Mouse (Mus musculus) CH12.LX (cell line): ENCODE measurements around the gene Frg2f1. TPM values are rescaled to one million over a fixed set of nuclear protein-coding genes. Genes with fewer than 3 reads are reported as not detected.

Experiments
- DNase-seq: peaks from one replicate; pipeline ENCODE4 v3.0.0-alpha.2; 2013; ENCODE audit errors: extremely low read depth
- H3K27ac ChIP-seq: 2 replicates; pipeline ENCODE4 v1.5.1; 2012; ENCODE audit warnings: low read depth, mild to moderate bottlenecking, control low read depth, moderate library complexity; ENCODE audit not compliant: insufficient read depth
- H3K27me3 ChIP-seq: replicated peaks from 2 replicates; pipeline ENCODE3; 2012; ENCODE audit warnings: inconsistent platforms
- H3K36me3 ChIP-seq, 2 experiments: replicated peaks in 1 of 2; 2 replicates each; pipeline versions ENCODE3 to v1.6.1; 2012; ENCODE audit warnings: inconsistent platforms in 1 of 2, low read length in 1 of 2, mild to moderate bottlenecking in 1 of 2, mixed read lengths in 1 of 2, moderate library complexity in 1 of 2; ENCODE audit not compliant: control insufficient read depth in 1 of 2, insufficient read depth in 1 of 2
- H3K4me1 ChIP-seq, 2 experiments: 2 replicates each; pipeline ENCODE4 v1.6.1; 2012; ENCODE audit warnings: inconsistent platforms in 1 of 2, moderate library complexity in 1 of 2; ENCODE audit not compliant: insufficient read depth in 2 of 2, control insufficient read depth in 1 of 2
- H3K4me2 ChIP-seq: 2 replicates; pipeline ENCODE4 v1.6.1; 2012; ENCODE audit warnings: low read depth, mild to moderate bottlenecking, control low read depth; ENCODE audit not compliant: poor library complexity, insufficient read depth, severe bottlenecking
- H3K4me3 ChIP-seq, 3 experiments: fragments of 150-350 bp in 1 of 3; sonication (generic) in 1 of 3; replicated peaks in 1 of 3; 2 replicates each; pipeline versions ENCODE3 to v1.5.1; 2011 to 2012; ENCODE audit warnings: low read depth in 2 of 3, low read length in 2 of 3, mild to moderate bottlenecking in 2 of 3, moderate library complexity in 2 of 3, control low read depth in 1 of 3, improper control_type of control experiment in 1 of 3, inconsistent platforms in 1 of 3, mixed read lengths in 1 of 3; ENCODE audit not compliant: poor library complexity in 1 of 3
- H3K79me2 ChIP-seq: replicated peaks from 2 replicates; pipeline ENCODE4 v1.6.1; 2012; ENCODE audit warnings: mild to moderate bottlenecking, moderate library complexity; ENCODE audit not compliant: control insufficient read depth, poor library complexity, insufficient read depth, severe bottlenecking; ENCODE audit errors: extremely low read depth
- H3K9ac ChIP-seq: 2 replicates; pipeline ENCODE4 v1.6.1; 2012; ENCODE audit warnings: low read depth, mild to moderate bottlenecking, control low read depth, moderate library complexity; ENCODE audit not compliant: insufficient read depth
- H3K9me3 ChIP-seq: replicated peaks from 2 replicates; pipeline ENCODE3; 2012; ENCODE audit warnings: low read length, inconsistent platforms, mixed read lengths
- BHLHE40 ChIP-seq: IDR thresholded peaks from 2 replicates; pipeline ENCODE4 v1.6.1; 2011; ENCODE audit warnings: mild to moderate bottlenecking, low read depth, low read length, improper control_type of control experiment
- CHD1 ChIP-seq: IDR thresholded peaks from 2 replicates; pipeline ENCODE4 v1.6.1; 2012; ENCODE audit warnings: low read depth, low read length, improper control_type of control experiment, inconsistent platforms
- CHD2 ChIP-seq: IDR thresholded peaks from 2 replicates; pipeline ENCODE4 v1.6.1; 2011; ENCODE audit warnings: low read length, improper control_type of control experiment
- CTCF ChIP-seq, 2 experiments: IDR thresholded peaks in 1 of 2; conservative IDR thresholded peaks in 1 of 2; 2 replicates each; pipeline ENCODE4 v1.5.1; 2011 to 2012; ENCODE audit warnings: low read depth in 2 of 2, low read length in 2 of 2, improper control_type of control experiment in 1 of 2, inconsistent platforms in 1 of 2, mild to moderate bottlenecking in 1 of 2, moderate library complexity in 1 of 2
- E2F4 ChIP-seq: IDR thresholded peaks from 2 replicates; pipeline ENCODE4 v1.6.1; 2011; ENCODE audit warnings: low read depth, low read length, improper control_type of control experiment; ENCODE audit not compliant: insufficient replicate concordance
- ELF1 ChIP-seq: IDR thresholded peaks from 2 replicates; pipeline ENCODE4 v1.6.1; 2014; ENCODE audit warnings: low read depth, mild to moderate bottlenecking, inconsistent platforms, low read length, improper control_type of control experiment
- GABPA ChIP-seq: IDR thresholded peaks from 2 replicates; pipeline ENCODE4 v1.6.1; 2012; ENCODE audit warnings: low read depth, low read length, improper control_type of control experiment, inconsistent platforms; ENCODE audit not compliant: insufficient replicate concordance
- HCFC1 ChIP-seq: IDR thresholded peaks from 2 replicates; pipeline ENCODE4 v1.6.1; 2012; ENCODE audit warnings: low read depth, mild to moderate bottlenecking, inconsistent platforms, low read length, improper control_type of control experiment
- IRF4 ChIP-seq: IDR thresholded peaks from 2 replicates; pipeline ENCODE4 v1.6.1; 2014; ENCODE audit warnings: low read depth, mild to moderate bottlenecking, inconsistent platforms, low read length, improper control_type of control experiment
- JUN ChIP-seq: IDR thresholded peaks from 2 replicates; pipeline ENCODE4 v1.6.1; 2011; ENCODE audit warnings: low read depth, mild to moderate bottlenecking, low read length, improper control_type of control experiment, moderate library complexity; ENCODE audit not compliant: insufficient read depth
- JUND ChIP-seq: conservative IDR thresholded peaks from 2 replicates; pipeline ENCODE4 v1.6.1; 2011; ENCODE audit warnings: low read depth, low read length, improper control_type of control experiment
- KAT2A ChIP-seq: IDR thresholded peaks from 2 replicates; pipeline ENCODE4 v1.6.1; 2012; ENCODE audit warnings: low read length, improper control_type of control experiment, inconsistent platforms; ENCODE audit not compliant: insufficient replicate concordance
- MAFK ChIP-seq: IDR thresholded peaks from 2 replicates; pipeline ENCODE4 v1.6.1; 2011; ENCODE audit warnings: low read length, improper control_type of control experiment; ENCODE audit not compliant: insufficient replicate concordance
- MAX ChIP-seq: IDR thresholded peaks from 2 replicates; pipeline ENCODE4 v1.6.1; 2011; ENCODE audit warnings: low read length, improper control_type of control experiment
- MAZ ChIP-seq: IDR thresholded peaks from 2 replicates; pipeline ENCODE4 v1.6.1; 2012; ENCODE audit warnings: low read depth, mild to moderate bottlenecking, inconsistent platforms, low read length, improper control_type of control experiment, moderate library complexity
- MEF2A ChIP-seq: IDR thresholded peaks from 2 replicates; pipeline ENCODE4 v1.6.1; 2014; ENCODE audit warnings: low read depth, mild to moderate bottlenecking, inconsistent platforms, low read length, improper control_type of control experiment, borderline replicate concordance
- MXI1 ChIP-seq: IDR thresholded peaks from 2 replicates; pipeline ENCODE4 v1.6.1; 2011; ENCODE audit warnings: mild to moderate bottlenecking, low read depth, low read length, improper control_type of control experiment
- MYC ChIP-seq: IDR thresholded peaks from 2 replicates; pipeline ENCODE4 v1.6.1; 2011; ENCODE audit warnings: low read depth, mild to moderate bottlenecking, improper control_type of control experiment, low read length
- PAX5 ChIP-seq: IDR thresholded peaks from 2 replicates; pipeline ENCODE4 v1.6.1; 2012; ENCODE audit warnings: low read length, inconsistent platforms, mixed read lengths
- POLR2A ChIP-seq: IDR thresholded peaks from 2 replicates; pipeline ENCODE4 v1.6.1; 2011; ENCODE audit warnings: low read depth, mild to moderate bottlenecking, improper control_type of control experiment, low read length
- POLR2AphosphoS2 ChIP-seq: IDR thresholded peaks from 2 replicates; pipeline ENCODE4 v1.6.1; 2011; ENCODE audit warnings: low read depth, low read length, improper control_type of control experiment
- RAD21 ChIP-seq: IDR thresholded peaks from 2 replicates; pipeline ENCODE4 v1.6.1; 2011; ENCODE audit warnings: low read depth, mild to moderate bottlenecking, low read length, improper control_type of control experiment, moderate library complexity
- SIN3A ChIP-seq: IDR thresholded peaks from 2 replicates; pipeline ENCODE4 v1.6.1; 2012; ENCODE audit warnings: low read length, improper control_type of control experiment, inconsistent platforms
- TBP ChIP-seq: conservative IDR thresholded peaks from 2 replicates; pipeline ENCODE4 v1.6.1; 2011; ENCODE audit warnings: low read depth, low read length, improper control_type of control experiment
- TCF12 ChIP-seq: IDR thresholded peaks from 2 replicates; pipeline ENCODE4 v1.6.1; 2014; ENCODE audit warnings: low read depth, mild to moderate bottlenecking, inconsistent platforms, low read length, improper control_type of control experiment
- UBTF ChIP-seq: IDR thresholded peaks from 2 replicates; pipeline ENCODE4 v1.6.1; 2012; ENCODE audit warnings: low read depth, mild to moderate bottlenecking, inconsistent platforms, low read length, improper control_type of control experiment, moderate library complexity
- USF1 ChIP-seq: IDR thresholded peaks from 2 replicates; pipeline ENCODE4 v1.6.1; 2014; ENCODE audit warnings: low read depth, mild to moderate bottlenecking, inconsistent platforms, low read length, improper control_type of control experiment
- USF2 ChIP-seq: conservative IDR thresholded peaks from 2 replicates; pipeline ENCODE4 v1.6.1; 2011; ENCODE audit warnings: low read depth, low read length, improper control_type of control experiment
- ZKSCAN1 ChIP-seq: IDR thresholded peaks from 2 replicates; pipeline ENCODE4 v1.6.1; 2012; ENCODE audit warnings: low read depth, inconsistent platforms, low read length, improper control_type of control experiment, borderline replicate concordance
- ZMIZ1 ChIP-seq: IDR thresholded peaks from 2 replicates; pipeline ENCODE4 v1.6.1; 2012; ENCODE audit warnings: low read depth, mild to moderate bottlenecking, inconsistent platforms, low read length, improper control_type of control experiment
- ZNF384 ChIP-seq: IDR thresholded peaks from 2 replicates; pipeline ENCODE4 v1.6.1; 2012; ENCODE audit warnings: low read depth, low read length, improper control_type of control experiment, inconsistent platforms
- dilution Hi-C: fragments of 300-500 bp; cut with MboI; formaldehyde crosslinking; loops from 2 replicates; pipeline ENCODE4 v1.14.3; 2020; ENCODE audit warnings: low sequenced_read_pairs; ENCODE audit not compliant: extremely low pct_unique_long_range_greater_than_20kb, extremely low pct_ligation_motif_present
- in situ Hi-C: fragments of 300-500 bp; cut with MboI; formaldehyde crosslinking; loops from 3 replicates; pipeline ENCODE4 v1.14.3; 2019; ENCODE audit warnings: low sequenced_read_pairs, low pct_ligation_motif_present, low pct_unique_long_range_greater_than_20kb, mixed read lengths
- polyA plus RNA-seq: library from polyadenylated mRNA; unstranded; fragments of >175 nt; gene quantifications from 2 replicates; pipeline ENCODE4 v1.2.1, GENCODE M21; 2012; ENCODE audit warnings: low read depth; ENCODE audit not compliant: insufficient read length
- total RNA-seq, 2 experiments: library from RNA; depleted of rRNA; stranded (reverse); fragments of 300-350 nt in 1 of 2; fragments of >200 nt in 1 of 2; gene quantifications; 2 replicates each; pipeline ENCODE4 v1.2.3; 2012 to 2014

Gene Frg2f1
- total and polyA plus RNA-seq, 3 experiments, result 3.5 to 4.4 (median 3.9) TPM

DNA sequence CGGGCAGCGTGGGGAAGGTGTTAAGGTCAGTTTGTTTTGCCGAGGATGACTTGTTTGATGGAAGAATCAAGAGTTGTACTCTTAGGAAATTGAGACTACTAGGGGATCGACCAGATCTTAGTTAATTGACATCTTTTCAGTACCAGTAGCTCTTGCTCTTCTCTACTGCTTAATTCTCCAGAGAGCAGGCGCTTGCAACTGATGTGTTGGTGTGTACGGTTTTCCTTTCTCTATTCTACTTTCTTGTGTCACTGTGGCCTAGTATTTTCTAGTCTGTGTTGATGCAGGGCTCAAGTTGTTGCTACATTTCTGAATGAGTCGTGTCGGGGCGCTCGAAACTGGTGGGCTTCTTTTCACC, 1.2 kb upstream of the Frg2f1 start:
- dilution Hi-C loops, result no loop called here
- Histone ChIP-seq H3K9me3 (no peaks in the 10 kb centered on the region), H3K9ac (peak overlapping the region; percentile 94), H3K27me3 (no peaks in the 10 kb centered on the region), H3K79me2 (peaks cover 47% of the 10 kb centered on the region), H3K27ac (no peak overlapping the region), H3K4me2 (peak overlapping the region; percentile 85), H3K4me3 (peak overlapping the region; percentile 82 to 100 (median 99)), H3K36me3 (peaks cover 0 to 2% of the 10 kb centered on the region in 2 experiments), H3K4me1 (peaks cover 0 to 51% of the 10 kb centered on the region in 2 experiments; a peak in 2 of 4 replicates)
- TF ChIP-seq ZMIZ1 (no peak), MYC (0 out of 2 replicates have a peak, but pooled peaks have one; percentile 2), ELF1 (no peak)
- in situ Hi-C loops, result no loop called here
- DNase-seq, result peak; percentile 17

DNA sequence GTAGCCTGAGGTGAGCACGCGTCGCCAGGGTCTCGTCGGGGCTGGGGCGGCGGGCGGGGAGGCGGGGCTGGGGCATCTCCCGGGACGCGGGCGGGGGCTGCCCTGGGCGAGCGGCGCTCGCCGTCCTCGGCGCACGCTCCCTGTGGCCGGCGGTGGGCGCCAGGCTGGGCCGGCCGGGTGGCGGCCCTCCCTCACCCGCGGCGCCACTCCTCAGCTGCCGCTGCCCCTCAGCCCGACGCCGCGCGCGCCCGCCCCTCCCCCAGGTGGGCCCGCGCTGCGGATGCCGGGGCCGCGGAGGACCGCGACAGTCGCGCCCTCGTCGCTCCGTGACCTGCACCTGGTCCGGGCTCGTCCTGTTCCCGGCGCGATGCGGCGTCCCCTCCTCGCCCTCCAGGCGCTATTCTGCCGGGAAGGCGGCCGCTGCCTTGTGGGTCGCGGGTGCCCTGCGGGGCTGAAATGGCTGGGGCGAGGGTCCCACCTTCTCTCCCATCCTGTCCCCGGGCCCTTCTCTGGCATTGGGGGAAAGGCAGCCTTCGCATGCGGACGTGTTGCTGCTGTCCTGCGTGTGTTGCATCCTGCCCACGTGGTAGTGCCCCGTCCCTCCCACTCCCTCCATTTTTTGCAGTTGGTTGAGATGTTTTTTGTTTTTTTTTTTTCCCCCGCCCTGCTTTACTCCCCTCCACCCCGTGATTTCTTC, 655 bp upstream of the Frg2f1 start:
- dilution Hi-C loops (no loop called here), in situ Hi-C loops (loop anchor here (10.0 kb wide), 2 partner anchors 105 to 295 kb away; no protein-coding TSS in a partner anchor)
- Histone ChIP-seq H3K4me2 (peak overlapping the region; percentile 85), H3K27me3 (no peaks in the 10 kb centered on the region), H3K27ac (peak overlapping the region; percentile 85), H3K9me3 (no peaks in the 10 kb centered on the region), H3K36me3 (peaks cover 0 to 2% of the 10 kb centered on the region in 2 experiments), H3K79me2 (peaks cover 43% of the 10 kb centered on the region), H3K4me1 (peaks cover 0 to 46% of the 10 kb centered on the region in 2 experiments; a peak in 2 of 4 replicates), H3K4me3 (peak overlapping the region; percentile 82 to 100 (median 99)), H3K9ac (peak overlapping the region; percentile 94)
- DNase-seq, result peak; percentile 55
- TF ChIP-seq MAX (peak; percentile 95), MXI1 (peak; percentile 99), ELF1 (no peak), MEF2A (0 out of 2 replicates have a peak, but pooled peaks have one; percentile 17), TCF12 (no peak), HCFC1 (peak; percentile 37; the same call in 1 of the 2 replicates), USF2 (0 out of 2 replicates have a peak, but pooled peaks have one; percentile 9), UBTF (0 out of 2 replicates have a peak, but pooled peaks have one; percentile 30), IRF4 (no peak), KAT2A (no peak), USF1 (peak; percentile 63), MYC (peak; percentile 83), POLR2A (no peak), ZNF384 (peak; percentile 86), MAFK (no peak), RAD21 (no peak), CHD1 (no peak), CHD2 (no peak), CTCF (conservative IDR thresholded peaks at IDR 0.05 in 1 of 2, IDR thresholded peaks at IDR 0.05 in 1 of 2; ENCODE audit: low read depth in 2 of 2, low read length in 2 of 2) (no peak), PAX5 (no peak), JUN (no peak), BHLHE40 (peak; percentile 34; the same call in 1 of the 2 replicates), TBP (no peak), E2F4 (no peak), ZKSCAN1 (no peak), GABPA (no peak), ZMIZ1 (no peak), MAZ (no peak), POLR2AphosphoS2 (no peak), JUND (no peak), SIN3A (peak; percentile 64)
